Mouse (Mus musculus): ENCODE data around the gene Lrba. TPM values are rescaled to one million over a fixed set of nuclear protein-coding genes. Genes with fewer than 3 reads are reported as not detected.
A peak's percentile ranks its signal among the peaks of the same experiment; 100 is the strongest.

Lrba gene
- polyA plus RNA-seq, 1 experiment from 2014 or later, result 9.3 TPM

GRCm38 (mm10) chr3:86518506-86519109 lies 294.1 kb downstream of the Lrba start:
- Histone ChIP-seq H3K4me2 (no peak overlapping the region), H3K4me1 (replicated peaks) (no peaks in the 10 kb centered on the region), H3K27ac (no peak overlapping the region), H3K27me3 (no peaks in the 10 kb centered on the region), H3K36me3 (no peaks in the 10 kb centered on the region), H3K9me3 (no peaks in the 10 kb centered on the region), H3K4me3 (replicated peaks) (no peak overlapping the region), H3K9ac (replicated peaks) (no peak overlapping the region)
- WGBS, result 88% methylated on average over 2 of the region's 2 CpGs
- no peak for ATAC-seq (ENCODE audit: insufficient number of reproducible peaks, insufficient read depth, low FRiP score, low TSS enrichment, low read depth)

GRCm38 (mm10) chr3:86522880-86523505 lies 298.5 kb downstream of the Lrba start:
- no peak overlapping the region for H3K27ac ChIP-seq
- no peak overlapping the region for H3K4me2 ChIP-seq
- WGBS, result 84% methylated on average over 3 of the region's 3 CpGs
- no peaks in the 10 kb centered on the region for H3K27me3 ChIP-seq
- ATAC-seq (ENCODE audit: insufficient number of reproducible peaks, insufficient read depth, low FRiP score, low TSS enrichment, low read depth), result no peak
- no peak overlapping the region for H3K4me3 ChIP-seq (replicated peaks)
- H3K9ac ChIP-seq (replicated peaks), result no peak overlapping the region
- H3K4me1 ChIP-seq (replicated peaks), result no peaks in the 10 kb centered on the region
- no peaks in the 10 kb centered on the region for H3K36me3 ChIP-seq
- H3K9me3 ChIP-seq, result no peaks in the 10 kb centered on the region

- peak overlapping the region; percentile 21 for H3K4me3 ChIP-seq (replicated peaks)
- no peaks in the 10 kb centered on the region for H3K36me3 ChIP-seq
- H3K9me3 ChIP-seq, result no peaks in the 10 kb centered on the region
- peaks cover 11% of the 10 kb centered on the region for H3K4me1 ChIP-seq (replicated peaks)
- WGBS, result 12% methylated on average over 16 of the region's 16 CpGs
- H3K9ac ChIP-seq (replicated peaks), result no peak overlapping the region; the same call in 1 of the 2 replicates
- peak overlapping the region; percentile 45 for H3K4me2 ChIP-seq
- peak overlapping the region; percentile 87 for H3K27ac ChIP-seq
- no peaks in the 10 kb centered on the region for H3K27me3 ChIP-seq
- peak; percentile 76; the same call in 1 of the 2 replicates for ATAC-seq (ENCODE audit: insufficient number of reproducible peaks, insufficient read depth, low FRiP score, low TSS enrichment, low read depth)
These were observed 307.2 kb downstream of the Lrba start for GRCm38 (mm10) chr3:86531531-86532269.

- Histone ChIP-seq H3K27ac (no peak overlapping the region), H3K4me1 (replicated peaks) (peaks cover 40% of the 10 kb centered on the region), H3K4me2 (no peak overlapping the region), H3K9ac (replicated peaks) (no peak overlapping the region), H3K27me3 (no peaks in the 10 kb centered on the region; the same call in 1 of the 2 replicates), H3K4me3 (replicated peaks) (no peak overlapping the region), H3K9me3 (no peaks in the 10 kb centered on the region), H3K36me3 (no peaks in the 10 kb centered on the region)
- ATAC-seq (ENCODE audit: insufficient number of reproducible peaks, insufficient read depth, low FRiP score, low TSS enrichment, low read depth), result no peak
- 7% methylated on average over 1 of the region's 1 CpGs for WGBS
These were observed 312.3 kb downstream of the Lrba start for GRCm38 (mm10) chr3:86536751-86537150.

- H3K27me3 ChIP-seq, result no peaks in the 10 kb centered on the region; the same call in 1 of the 2 replicates
- ATAC-seq (ENCODE audit: insufficient number of reproducible peaks, insufficient read depth, low FRiP score, low TSS enrichment, low read depth), result peak; percentile 77
- no peaks in the 10 kb centered on the region for H3K36me3 ChIP-seq
- H3K4me2 ChIP-seq, result peak overlapping the region; percentile 49
- peaks cover 36% of the 10 kb centered on the region for H3K4me1 ChIP-seq (replicated peaks)
- H3K9ac ChIP-seq (replicated peaks), result peak overlapping the region; percentile 27; the same call in 1 of the 2 replicates
- H3K27ac ChIP-seq, result peak overlapping the region; percentile 80
- no peaks in the 10 kb centered on the region for H3K9me3 ChIP-seq
- WGBS, result 21% methylated on average over 13 of the region's 13 CpGs
- H3K4me3 ChIP-seq (replicated peaks), result peak overlapping the region; percentile 17
These were observed 314.4 kb downstream of the Lrba start for GRCm38 (mm10) chr3:86538645-86539554.

- ATAC-seq (ENCODE audit: insufficient number of reproducible peaks, insufficient read depth, low FRiP score, low TSS enrichment, low read depth), result 0 out of 2 replicates have a peak, but pooled peaks have one; percentile 45
- peak overlapping the region; percentile 80 for H3K27ac ChIP-seq
- peaks cover 36% of the 10 kb centered on the region for H3K4me1 ChIP-seq (replicated peaks)
- H3K9ac ChIP-seq (replicated peaks), result peak overlapping the region; percentile 27; the same call in 1 of the 2 replicates
- peak overlapping the region; percentile 17 for H3K4me3 ChIP-seq (replicated peaks)
- 34% methylated on average over 11 of the region's 11 CpGs for WGBS
- H3K27me3 ChIP-seq, result no peaks in the 10 kb centered on the region; the same call in 1 of the 2 replicates
- H3K36me3 ChIP-seq, result no peaks in the 10 kb centered on the region
- peak overlapping the region; percentile 49 for H3K4me2 ChIP-seq
- H3K9me3 ChIP-seq, result no peaks in the 10 kb centered on the region
These were observed 315.2 kb downstream of the Lrba start for GRCm38 (mm10) chr3:86539555-86540168.

GRCm38 (mm10) chr3:86541074-86541614 lies 316.7 kb downstream of the Lrba start:
- Histone ChIP-seq H3K36me3 (no peaks in the 10 kb centered on the region), H3K4me3 (replicated peaks) (peak overlapping the region; percentile 15), H3K27ac (peak overlapping the region; percentile 59), H3K4me1 (replicated peaks) (peaks cover 36% of the 10 kb centered on the region), H3K9ac (replicated peaks) (peak overlapping the region; percentile 31; the same call in 1 of the 2 replicates), H3K4me2 (peak overlapping the region; percentile 51), H3K9me3 (no peaks in the 10 kb centered on the region), H3K27me3 (no peaks in the 10 kb centered on the region; the same call in 1 of the 2 replicates)
- no peak for ATAC-seq (ENCODE audit: insufficient number of reproducible peaks, insufficient read depth, low FRiP score, low TSS enrichment, low read depth)
- 59% methylated on average over 4 of the region's 4 CpGs for WGBS

GRCm38 (mm10) chr3:86541863-86542397 lies 317.4 kb downstream of the Lrba start:
- Histone ChIP-seq H3K27me3 (no peaks in the 10 kb centered on the region; the same call in 1 of the 2 replicates), H3K36me3 (no peaks in the 10 kb centered on the region), H3K27ac (peak overlapping the region; percentile 72; the same call in 1 of the 2 replicates), H3K4me1 (replicated peaks) (peaks cover 36% of the 10 kb centered on the region), H3K4me2 (peak overlapping the region; percentile 57), H3K4me3 (replicated peaks) (peak overlapping the region; percentile 26), H3K9ac (replicated peaks) (peak overlapping the region; percentile 23; the same call in 1 of the 2 replicates), H3K9me3 (no peaks in the 10 kb centered on the region)
- ATAC-seq (ENCODE audit: insufficient number of reproducible peaks, insufficient read depth, low FRiP score, low TSS enrichment, low read depth), result no peak
- 35% methylated on average over 1 of the region's 1 CpGs for WGBS

GRCm38 (mm10) chr3:86544785-86545184 lies 320.3 kb downstream of the Lrba start:
- Histone ChIP-seq H3K9me3 (no peaks in the 10 kb centered on the region), H3K9ac (replicated peaks) (peak overlapping the region; percentile 78), H3K36me3 (no peaks in the 10 kb centered on the region), H3K4me1 (replicated peaks) (peaks cover 20% of the 10 kb centered on the region), H3K27ac (peak overlapping the region; percentile 92), H3K4me2 (peak overlapping the region; percentile 50), H3K4me3 (replicated peaks) (peak overlapping the region; percentile 51), H3K27me3 (0 out of 2 replicates have a peak, but pooled peaks cover 6% of the 10 kb centered on the region)
- ATAC-seq (ENCODE audit: insufficient number of reproducible peaks, insufficient read depth, low FRiP score, low TSS enrichment, low read depth), result no peak
- 12% methylated on average over 3 of the region's 3 CpGs for WGBS

GRCm38 (mm10) chr3:86545945-86546344 lies 321.5 kb downstream of the Lrba start:
- Histone ChIP-seq H3K27me3 (peaks cover 6% of the 10 kb centered on the region; the same call in 1 of the 2 replicates), H3K27ac (peak overlapping the region; percentile 100), H3K4me3 (replicated peaks) (peak overlapping the region; percentile 81), H3K9me3 (no peaks in the 10 kb centered on the region), H3K36me3 (no peaks in the 10 kb centered on the region), H3K4me2 (peak overlapping the region; percentile 61), H3K4me1 (replicated peaks) (peaks cover 25% of the 10 kb centered on the region), H3K9ac (replicated peaks) (peak overlapping the region; percentile 100)
- WGBS, result 8% methylated on average over 5 of the region's 5 CpGs
- ATAC-seq (ENCODE audit: insufficient number of reproducible peaks, insufficient read depth, low FRiP score, low TSS enrichment, low read depth), result no peak
